Mouse (Mus musculus) myocyte (in vitro differentiated cells): ENCODE measurements around the gene Gm14548.
"Not testable (repeated sequence)": the region's sequence is repeated elsewhere in the genome, so short reads cannot be mapped to it uniquely, and the experiment has no call there.

Source experiments
- MAX ChIP-seq: IDR thresholded peaks from one replicate; pipeline ENCODE4 v1.6.1; 2011; ENCODE audit warnings: low read depth, mild to moderate bottlenecking, control low read depth
- POLR2A ChIP-seq: IDR thresholded peaks from one replicate; pipeline ENCODE4 v1.6.1; 2011; ENCODE audit warnings: low read depth, mild to moderate bottlenecking, control low read depth, moderate library complexity; ENCODE audit not compliant: insufficient read length
- TCF12 ChIP-seq: IDR thresholded peaks from one replicate; pipeline ENCODE4 v1.6.1; 2011; ENCODE audit warnings: mild to moderate bottlenecking, control low read depth; ENCODE audit not compliant: poor library complexity, insufficient read depth, severe bottlenecking
- TCF3 ChIP-seq: IDR thresholded peaks from one replicate; pipeline ENCODE4 v1.6.1; 2011; ENCODE audit warnings: low read depth, control low read depth; ENCODE audit not compliant: insufficient read length

DNA sequence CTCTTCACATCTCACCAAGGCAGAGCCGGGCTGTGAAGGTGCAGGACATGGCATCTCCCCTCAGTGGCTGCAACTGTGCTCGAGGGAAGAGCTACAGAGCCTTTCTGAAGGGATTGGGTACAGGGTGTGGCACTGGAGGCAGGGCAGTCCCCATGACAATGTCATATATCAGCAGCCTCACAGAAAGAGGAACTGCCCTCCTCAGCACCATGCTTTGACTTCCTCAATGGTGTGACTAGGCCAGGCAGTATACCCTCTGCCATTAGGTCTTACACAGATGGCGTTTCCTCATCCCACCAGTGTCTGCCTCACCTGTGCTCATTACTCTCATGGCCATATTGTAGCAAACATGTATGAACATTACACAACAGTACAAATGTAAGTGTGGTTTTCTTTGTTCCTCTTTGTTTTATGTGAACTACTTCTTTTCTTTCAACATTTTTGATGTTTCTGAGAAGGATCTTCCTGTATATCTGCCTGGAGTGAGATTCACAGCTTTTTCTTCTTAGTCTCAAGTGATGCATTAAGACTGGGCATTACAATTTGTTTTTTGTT lies at the start of gene Gm14548:
- TF ChIP-seq MAX, TCF3, POLR2A, TCF12: not testable (repeated sequence)
